Mouse (Mus musculus) G1E (cell line): ENCODE data around the gene Cadm1.

Source experiments
- CTCF ChIP-seq: IDR thresholded peaks from 2 replicates; pipeline ENCODE4 v1.5.1; 2012; ENCODE audit warnings: low read depth, low read length, inconsistent platforms, mixed read lengths
- GATA1 ChIP-seq: IDR thresholded peaks from 2 replicates; pipeline ENCODE4 v1.6.1; 2012; ENCODE audit warnings: borderline replicate concordance, low read length, inconsistent platforms, mixed read lengths
- POLR2AphosphoS5 ChIP-seq: IDR thresholded peaks from 2 replicates; pipeline ENCODE4 v1.6.1; 2012; ENCODE audit warnings: low read depth, low read length, inconsistent platforms; ENCODE audit not compliant: insufficient replicate concordance

- TF ChIP-seq CTCF (no peak), GATA1 (no peak), POLR2AphosphoS5 (no peak)
Measured at GRCm38 (mm10) chr9:47545667-47546066, 15.7 kb downstream of the Cadm1 start.
